Mouse (Mus musculus) stomach, embryonic 15.5 days (tissue): ENCODE results near the gene Hes2. TPM values are rescaled to one million over a fixed set of nuclear protein-coding genes. Genes with fewer than 3 reads are reported as not detected.

Experiments
- ATAC-seq: fragments of 200-750 bp; cut with Nextera tagmentation; 2 replicates; pipeline ENCODE4 v1.8.0; 2017; ENCODE audit warnings: low read depth, moderate number of reproducible peaks, moderate TSS enrichment; ENCODE audit not compliant: insufficient read depth, low FRiP score
- H3K27ac ChIP-seq: fragments of 300-500 bp; sonication (generic); 2 replicates; pipeline ENCODE4 v1.5.1; 2015; ENCODE audit warnings: mild to moderate bottlenecking, inconsistent platforms
- H3K27me3 ChIP-seq: fragments of 300-500 bp; sonication (generic); replicated peaks from 2 replicates; pipeline ENCODE4 v1.6.1; 2015; ENCODE audit warnings: inconsistent platforms
- H3K36me3 ChIP-seq: fragments of 300-500 bp; sonication (generic); 2 replicates; pipeline ENCODE4 v1.6.1; 2015; ENCODE audit warnings: inconsistent platforms
- H3K4me1 ChIP-seq: fragments of 300-500 bp; sonication (generic); 2 replicates; pipeline ENCODE4 v1.6.1; 2015; ENCODE audit warnings: inconsistent platforms
- H3K4me2 ChIP-seq: fragments of 300-500 bp; sonication (generic); 2 replicates; pipeline ENCODE4 v1.6.1; 2015; ENCODE audit warnings: mild to moderate bottlenecking, inconsistent platforms
- H3K4me3 ChIP-seq: fragments of 300-500 bp; sonication (generic); replicated peaks from 2 replicates; pipeline ENCODE4 v1.5.1; 2015; ENCODE audit warnings: inconsistent platforms
- H3K9ac ChIP-seq: fragments of 300-500 bp; sonication (generic); 2 replicates; pipeline ENCODE4 v1.6.1; 2015; ENCODE audit warnings: inconsistent platforms
- H3K9me3 ChIP-seq: fragments of 300-500 bp; sonication (generic); 2 replicates; pipeline ENCODE4 v1.6.1; 2016; ENCODE audit warnings: inconsistent platforms
- WGBS: fragments of 180-500 bp; shearing (Covaris S2); methylation state at CpG from one replicate; pipeline ENCODE4 v1.1.7; 2015; 5-methylcytosine and 5-hydroxymethylcytosine counted together
- polyA plus RNA-seq: library from polyadenylated mRNA; unstranded; fragments of >200 nt; fragmentation: Nextera tagmentation; extraction: Ambion mirVana; gene quantifications from 2 replicates; pipeline ENCODE4 v1.2.1, GENCODE M21; 2015

Gene Hes2
- polyA plus RNA-seq, 1 experiment from 2014 or later: 0.44 TPM

DNA sequence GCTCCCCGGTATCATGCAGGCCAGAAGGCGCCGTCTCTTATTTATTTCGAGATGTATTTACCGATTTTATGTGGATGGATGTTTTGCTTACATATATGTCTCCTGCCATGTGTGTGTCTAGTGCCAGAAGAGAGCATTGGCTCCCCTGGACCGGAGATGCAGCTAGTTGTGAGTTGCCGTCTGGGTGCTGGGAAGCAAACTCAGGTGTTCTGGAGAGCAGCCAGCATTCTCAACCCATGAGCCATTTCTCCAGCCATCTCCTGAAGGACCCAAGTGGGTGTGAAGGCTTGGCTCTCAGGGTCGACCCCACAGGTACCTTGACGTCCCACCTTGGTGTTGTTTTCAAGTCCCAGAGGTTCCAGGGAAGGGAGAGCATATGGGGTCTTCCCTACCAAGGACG is 23.5 kb downstream of the Hes2 start:
- H3K9me3 ChIP-seq: no peaks in the 10 kb centered on the region
- H3K4me1 ChIP-seq: peaks cover 44% of the 10 kb centered on the region
- no peak for ATAC-seq
- no peak overlapping the region for H3K27ac ChIP-seq
- 83% methylated on average over 10 of the region's 10 CpGs for WGBS
- no peak overlapping the region for H3K4me3 ChIP-seq
- peaks cover 18% of the 10 kb centered on the region for H3K27me3 ChIP-seq
- no peaks in the 10 kb centered on the region for H3K36me3 ChIP-seq
- no peak overlapping the region for H3K9ac ChIP-seq
- H3K4me2 ChIP-seq: no peak overlapping the region

- Histone ChIP-seq H3K36me3 (no peaks in the 10 kb centered on the region), H3K4me2 (no peak overlapping the region), H3K27me3 (peaks cover 5% of the 10 kb centered on the region), H3K4me3 (no peak overlapping the region), H3K4me1 (peaks cover 28% of the 10 kb centered on the region), H3K27ac (no peak overlapping the region; the same call in 1 of the 2 replicates), H3K9me3 (no peaks in the 10 kb centered on the region), H3K9ac (no peak overlapping the region)
- ATAC-seq: no peak
- WGBS: 57% methylated on average over 7 of the region's 7 CpGs
Measured at GRCm38 (mm10) chr4:152184353-152185035, 25.8 kb downstream of the Hes2 start.

DNA sequence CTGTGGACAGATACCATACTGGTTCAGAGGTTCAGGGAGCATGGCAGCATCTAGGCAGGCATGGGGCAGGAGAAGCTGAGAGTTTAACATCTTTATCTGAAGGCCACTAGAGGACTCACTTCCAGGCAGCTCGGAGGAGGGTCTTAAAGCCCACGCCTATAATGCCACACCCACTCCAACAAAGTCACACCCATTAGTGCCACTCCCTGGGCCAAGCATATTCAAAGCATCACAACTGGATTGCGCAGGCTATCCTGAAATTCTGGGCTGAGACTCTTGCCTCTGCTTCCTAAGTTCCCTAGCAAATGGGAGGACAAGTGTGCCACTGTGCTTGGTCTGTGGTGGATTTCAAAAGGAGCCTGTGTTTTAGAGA is 26.5 kb downstream of the Hes2 start:
- H3K27me3 ChIP-seq: no peaks in the 10 kb centered on the region
- H3K4me3 ChIP-seq: peak overlapping the region; percentile 35; the same call in 1 of the 2 replicates
- peak overlapping the region; percentile 57 for H3K4me2 ChIP-seq
- no peaks in the 10 kb centered on the region for H3K36me3 ChIP-seq
- H3K4me1 ChIP-seq: peaks cover 27% of the 10 kb centered on the region
- 2% methylated on average over 3 of the region's 3 CpGs for WGBS
- ATAC-seq: peak; percentile 67
- no peak overlapping the region for H3K9ac ChIP-seq
- H3K27ac ChIP-seq: peak overlapping the region; percentile 94
- no peaks in the 10 kb centered on the region for H3K9me3 ChIP-seq

- Histone ChIP-seq H3K4me1 (peaks cover 27% of the 10 kb centered on the region), H3K36me3 (no peaks in the 10 kb centered on the region), H3K9ac (0 out of 2 replicates have a peak overlapping the region, but pooled peaks have one; percentile 3), H3K4me3 (peak overlapping the region; percentile 35), H3K27me3 (no peaks in the 10 kb centered on the region), H3K9me3 (no peaks in the 10 kb centered on the region), H3K27ac (peak overlapping the region; percentile 94), H3K4me2 (peak overlapping the region; percentile 57)
- WGBS: 4% methylated on average over 19 of the region's 19 CpGs
- peak; percentile 79 for ATAC-seq
Measured at GRCm38 (mm10) chr4:152185510-152186204, 27.0 kb downstream of the Hes2 start.

GRCm38 (mm10) chr4:152186205-152187082 is 27.8 kb downstream of the Hes2 start:
- ATAC-seq: no peak; the same call in 1 of the 2 replicates
- peak overlapping the region; percentile 94 for H3K27ac ChIP-seq
- H3K36me3 ChIP-seq: no peaks in the 10 kb centered on the region
- peak overlapping the region; percentile 35 for H3K4me3 ChIP-seq
- H3K9ac ChIP-seq: 0 out of 2 replicates have a peak overlapping the region, but pooled peaks have one; percentile 3
- H3K9me3 ChIP-seq: no peaks in the 10 kb centered on the region
- WGBS: 31% methylated on average over 14 of the region's 14 CpGs
- peak overlapping the region; percentile 57 for H3K4me2 ChIP-seq
- peaks cover 27% of the 10 kb centered on the region for H3K4me1 ChIP-seq
- H3K27me3 ChIP-seq: no peaks in the 10 kb centered on the region

DNA sequence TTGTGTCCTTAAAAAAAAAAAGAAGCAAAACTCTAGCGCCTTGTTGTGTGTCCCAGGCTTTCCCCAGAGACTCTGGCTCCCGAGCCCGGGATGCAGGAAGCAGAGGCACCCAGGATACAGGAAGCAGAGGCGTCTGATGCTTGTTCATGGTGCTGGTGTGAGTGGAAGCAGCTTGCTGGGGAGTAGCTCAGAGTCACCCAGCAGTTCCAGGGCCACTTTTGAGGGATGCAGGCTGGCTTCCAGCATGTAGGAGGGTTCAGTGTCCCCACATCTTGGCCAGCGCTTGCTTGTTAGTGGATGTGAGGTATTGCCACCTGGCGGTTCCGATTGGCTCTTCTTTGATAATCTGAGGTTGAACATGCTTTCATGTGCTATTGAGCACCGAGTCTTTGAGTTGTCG is 28.5 kb downstream of the Hes2 start:
- no peak overlapping the region for H3K4me3 ChIP-seq
- H3K27ac ChIP-seq: peak overlapping the region; percentile 94; the same call in 1 of the 2 replicates
- H3K27me3 ChIP-seq: no peaks in the 10 kb centered on the region
- H3K36me3 ChIP-seq: no peaks in the 10 kb centered on the region
- no peaks in the 10 kb centered on the region for H3K9me3 ChIP-seq
- peaks cover 27% of the 10 kb centered on the region for H3K4me1 ChIP-seq
- no peak for ATAC-seq
- WGBS: 71% methylated on average over 9 of the region's 9 CpGs
- no peak overlapping the region for H3K9ac ChIP-seq
- H3K4me2 ChIP-seq: peak overlapping the region; percentile 57; the same call in 1 of the 2 replicates

- Histone ChIP-seq H3K4me1 (peaks cover 27% of the 10 kb centered on the region), H3K27me3 (no peaks in the 10 kb centered on the region), H3K4me2 (no peak overlapping the region), H3K9me3 (no peaks in the 10 kb centered on the region), H3K27ac (no peak overlapping the region), H3K9ac (no peak overlapping the region), H3K36me3 (no peaks in the 10 kb centered on the region), H3K4me3 (no peak overlapping the region)
- no peak for ATAC-seq
- 88% methylated on average over 2 of the region's 2 CpGs for WGBS
Measured at GRCm38 (mm10) chr4:152188651-152189050, 30.0 kb downstream of the Hes2 start.

DNA sequence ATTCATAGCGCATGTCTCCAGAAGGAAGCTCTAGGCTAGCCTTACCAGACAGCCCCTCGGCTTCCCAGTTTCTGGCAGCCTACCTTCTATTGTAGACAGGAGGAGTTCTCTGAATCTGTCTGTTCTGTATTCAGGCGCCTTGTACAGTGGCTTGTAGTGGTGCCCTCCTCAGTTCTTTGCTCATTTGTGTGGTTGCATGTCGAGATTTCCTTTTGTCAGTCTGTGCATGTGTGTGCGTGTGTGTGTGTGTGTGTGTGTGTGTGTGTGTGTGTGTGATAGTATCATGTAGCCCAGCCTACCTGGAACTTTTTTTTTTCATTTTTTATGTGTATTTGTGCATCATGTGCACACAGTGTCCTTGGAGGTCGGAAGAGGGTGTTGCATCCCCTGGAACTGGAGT is 30.4 kb downstream of the Hes2 start:
- no peaks in the 10 kb centered on the region for H3K9me3 ChIP-seq
- no peak for ATAC-seq
- H3K4me1 ChIP-seq: peaks cover 27% of the 10 kb centered on the region
- no peak overlapping the region for H3K9ac ChIP-seq
- WGBS: 86% methylated on average over 6 of the region's 6 CpGs
- no peak overlapping the region for H3K4me3 ChIP-seq
- no peaks in the 10 kb centered on the region for H3K36me3 ChIP-seq
- H3K27ac ChIP-seq: no peak overlapping the region
- no peak overlapping the region for H3K4me2 ChIP-seq
- H3K27me3 ChIP-seq: no peaks in the 10 kb centered on the region

GRCm38 (mm10) chr4:152189691-152190090 is 31.0 kb downstream of the Hes2 start:
- Histone ChIP-seq H3K27me3 (no peaks in the 10 kb centered on the region), H3K4me3 (no peak overlapping the region), H3K4me2 (no peak overlapping the region), H3K27ac (no peak overlapping the region), H3K36me3 (no peaks in the 10 kb centered on the region), H3K4me1 (peaks cover 24% of the 10 kb centered on the region), H3K9me3 (no peaks in the 10 kb centered on the region), H3K9ac (no peak overlapping the region)
- WGBS: 85% methylated on average over 4 of the region's 4 CpGs
- ATAC-seq: no peak

DNA sequence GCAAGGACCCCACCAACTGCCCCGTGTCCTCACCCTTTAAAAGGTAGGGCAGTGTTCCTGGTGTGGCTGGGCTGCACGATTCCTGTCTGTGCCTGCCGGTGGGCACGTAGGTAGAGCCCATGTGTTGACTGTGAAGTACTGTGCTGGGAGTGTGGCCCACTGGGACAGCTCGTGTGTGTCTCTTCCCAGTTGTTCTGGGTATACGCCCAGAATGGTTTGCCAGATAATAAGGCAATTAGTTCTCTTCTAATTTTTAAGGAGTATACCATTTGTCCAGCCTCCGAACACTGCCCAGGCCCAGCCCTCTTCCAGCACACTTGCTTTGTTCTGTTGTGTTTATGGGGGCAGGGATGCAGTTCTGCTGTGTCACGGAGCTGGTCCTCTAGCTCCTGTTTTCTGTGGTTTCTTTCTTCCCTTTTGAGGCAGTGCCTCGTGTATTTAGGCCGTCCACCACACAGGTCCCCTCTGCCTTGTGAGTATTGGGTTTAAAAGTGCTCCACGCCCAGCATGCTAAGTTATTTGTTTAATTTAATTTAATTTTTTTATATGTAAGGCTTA is 31.5 kb downstream of the Hes2 start:
- Histone ChIP-seq H3K4me3 (no peak overlapping the region), H3K36me3 (no peaks in the 10 kb centered on the region), H3K4me2 (no peak overlapping the region), H3K9me3 (no peaks in the 10 kb centered on the region), H3K27me3 (no peaks in the 10 kb centered on the region), H3K9ac (no peak overlapping the region), H3K4me1 (peaks cover 20% of the 10 kb centered on the region), H3K27ac (no peak overlapping the region)
- no peak for ATAC-seq
- 66% methylated on average over 11 of the region's 11 CpGs for WGBS

DNA sequence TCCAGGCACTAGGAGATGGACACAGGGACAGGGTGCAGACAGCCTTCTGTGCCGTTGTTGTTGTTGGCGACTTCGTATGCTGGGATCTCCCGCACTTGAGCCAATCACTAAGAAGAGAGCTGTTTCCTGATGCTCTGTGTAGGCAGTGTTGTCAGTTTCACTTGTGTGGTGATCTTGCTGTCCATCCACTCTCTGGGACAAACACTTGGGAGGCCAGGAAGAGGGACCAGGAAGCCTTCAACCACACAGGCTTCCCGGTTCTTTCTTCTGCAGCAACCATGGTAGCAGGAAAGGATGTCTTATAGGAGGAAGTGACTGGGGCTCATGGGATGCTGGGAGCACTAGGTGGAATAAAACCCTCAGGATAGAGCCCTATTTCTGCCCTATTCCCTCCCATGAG is 32.0 kb downstream of the Hes2 start:
- H3K9me3 ChIP-seq: no peaks in the 10 kb centered on the region
- 67% methylated on average over 5 of the region's 5 CpGs for WGBS
- no peak overlapping the region for H3K4me3 ChIP-seq
- no peak overlapping the region for H3K27ac ChIP-seq
- no peaks in the 10 kb centered on the region for H3K36me3 ChIP-seq
- H3K4me2 ChIP-seq: no peak overlapping the region
- ATAC-seq: no peak
- H3K4me1 ChIP-seq: peaks cover 16% of the 10 kb centered on the region
- no peaks in the 10 kb centered on the region for H3K27me3 ChIP-seq
- no peak overlapping the region for H3K9ac ChIP-seq
